Mouse (Mus musculus) kidney, embryonic 15.5 days (tissue): ENCODE measurements around the gene Ccdc194. TPM values are rescaled to one million over a fixed set of nuclear protein-coding genes. Genes with fewer than 3 reads are reported as not detected.
A peak's percentile ranks its signal among the peaks of the same experiment; 100 is the strongest.

Source experiments
- ATAC-seq: fragments of 200-750 bp; cut with Nextera tagmentation; replicated peaks from 2 replicates; pipeline ENCODE4 v1.8.0; 2017; ENCODE audit warnings: moderate TSS enrichment; ENCODE audit not compliant: low FRiP score
- H3K27ac ChIP-seq: fragments of 300-500 bp; sonication (generic); 2 replicates; pipeline ENCODE4 v1.5.1; 2015; ENCODE audit warnings: mild to moderate bottlenecking, inconsistent platforms
- H3K27me3 ChIP-seq: fragments of 300-500 bp; sonication (generic); 2 replicates; pipeline ENCODE4 v1.6.1; 2015; ENCODE audit warnings: inconsistent platforms
- H3K36me3 ChIP-seq: fragments of 300-500 bp; sonication (generic); 2 replicates; pipeline ENCODE4 v1.6.1; 2015; ENCODE audit warnings: inconsistent platforms
- H3K4me1 ChIP-seq: fragments of 300-500 bp; sonication (generic); 2 replicates; pipeline ENCODE4 v1.6.1; 2015; ENCODE audit warnings: inconsistent platforms
- H3K4me2 ChIP-seq: fragments of 300-500 bp; sonication (generic); 2 replicates; pipeline ENCODE4 v1.6.1; 2015; ENCODE audit warnings: moderate library complexity, mild to moderate bottlenecking, inconsistent platforms
- H3K4me3 ChIP-seq: fragments of 300-500 bp; sonication (generic); replicated peaks from 2 replicates; pipeline ENCODE4 v1.5.1; 2015; ENCODE audit warnings: mild to moderate bottlenecking, inconsistent platforms
- H3K9ac ChIP-seq: fragments of 300-500 bp; sonication (generic); 2 replicates; pipeline ENCODE4 v1.6.1; 2015; ENCODE audit warnings: mild to moderate bottlenecking, inconsistent platforms
- H3K9me3 ChIP-seq: fragments of 300-500 bp; sonication (generic); replicated peaks from 2 replicates; pipeline ENCODE4 v1.6.1; 2016; ENCODE audit warnings: inconsistent platforms
- WGBS: fragments of 180-500 bp; shearing (Covaris S2); methylation state at CpG from one replicate; pipeline ENCODE4 v1.1.7; 2015; ENCODE audit warnings: mixed read lengths; 5-methylcytosine and 5-hydroxymethylcytosine counted together
- polyA plus RNA-seq: library from polyadenylated mRNA; unstranded; fragments of >200 nt; fragmentation: Nextera tagmentation; extraction: Ambion mirVana; gene quantifications from 2 replicates; pipeline ENCODE4 v1.2.1, GENCODE M21; 2015

Gene Ccdc194
- polyA plus RNA-seq, 1 experiment from 2014 or later = 0.52 TPM

GRCm38 (mm10) chr8:71470146-71470912 is 55.2 kb downstream of the Ccdc194 start:
- Histone ChIP-seq H3K4me3 (peak overlapping the region; percentile 70), H3K4me2 (peak overlapping the region; percentile 74), H3K4me1 (peaks cover 29% of the 10 kb centered on the region), H3K9ac (peak overlapping the region; percentile 68), H3K27ac (no peak overlapping the region), H3K36me3 (peaks cover 60% of the 10 kb centered on the region), H3K9me3 (no peaks in the 10 kb centered on the region), H3K27me3 (no peaks in the 10 kb centered on the region)
- ATAC-seq = no peak
- 87% methylated on average over 3 of the region's 3 CpGs for WGBS

Other genes starting within 250 kb of the Ccdc194 start
- gene Use1, start 158.9 kb downstream of the Ccdc194 start, polyA plus RNA-seq = 103 and 105 TPM in 2 replicates
- 6.6 and 7.1 TPM in 2 replicates for gene Ocel1, start 154.4 kb downstream of the Ccdc194 start, polyA plus RNA-seq
- 96.1 and 99.9 TPM in 2 replicates for gene Nr2f6, start 143.8 kb downstream of the Ccdc194 start, polyA plus RNA-seq
- gene Ushbp1, start 129.9 kb downstream of the Ccdc194 start, polyA plus RNA-seq = 19.1 and 22.3 TPM in 2 replicates
- 117 and 118 TPM in 2 replicates for gene Babam1, start 128.8 kb downstream of the Ccdc194 start, polyA plus RNA-seq
- 46.7 and 57.1 TPM in 2 replicates for gene Ankle1, start 119.7 kb downstream of the Ccdc194 start, polyA plus RNA-seq
- gene Abhd8, start 62.1 kb downstream of the Ccdc194 start, polyA plus RNA-seq = 42.8 and 47.0 TPM in 2 replicates
- gene Mrpl34, start 60.8 kb downstream of the Ccdc194 start, polyA plus RNA-seq = 178 and 198 TPM in 2 replicates
- gene Dda1, start 56.5 kb downstream of the Ccdc194 start, polyA plus RNA-seq = 98.1 and 106 TPM in 2 replicates
- 1.4 and 2.0 TPM in 2 replicates for gene Ano8, start 39.7 kb downstream of the Ccdc194 start, polyA plus RNA-seq
- gene Gtpbp3, start 37.6 kb downstream of the Ccdc194 start, polyA plus RNA-seq = 21.3 and 22.9 TPM in 2 replicates
- gene Plvap, start 14.0 kb downstream of the Ccdc194 start, polyA plus RNA-seq = 136 and 143 TPM in 2 replicates
- gene Bst2, start 11.7 kb upstream of the Ccdc194 start, polyA plus RNA-seq = 50.2 and 53.0 TPM in 2 replicates
- gene Mvb12a, start 17.2 kb upstream of the Ccdc194 start, polyA plus RNA-seq = 98.3 and 99.8 TPM in 2 replicates
- 10.6 and 12.8 TPM in 2 replicates for gene Tmem221, start 33.2 kb upstream of the Ccdc194 start, polyA plus RNA-seq
- gene Nxnl1, start 40.9 kb upstream of the Ccdc194 start, polyA plus RNA-seq = 0.18 and 0.36 TPM in 2 replicates
- 44.5 and 45.3 TPM in 2 replicates for gene Slc27a1, start 43.2 kb upstream of the Ccdc194 start, polyA plus RNA-seq
- 232 and 247 TPM in 2 replicates for gene Pgls, start 66.5 kb upstream of the Ccdc194 start, polyA plus RNA-seq
- 4.7 and 5.6 TPM in 2 replicates for gene Fam129c, start 71.9 kb upstream of the Ccdc194 start, polyA plus RNA-seq
- gene Colgalt1, start 85.3 kb upstream of the Ccdc194 start, polyA plus RNA-seq = 67.7 and 78.0 TPM in 2 replicates
- 0.80 and 1.2 TPM in 2 replicates for gene Unc13a, start 146.0 kb upstream of the Ccdc194 start, polyA plus RNA-seq
- gene Jak3, start 150.6 kb upstream of the Ccdc194 start, polyA plus RNA-seq = 6.3 and 7.2 TPM in 2 replicates
- gene Insl3, start 163.5 kb upstream of the Ccdc194 start, polyA plus RNA-seq = 1.2 and 1.7 TPM in 2 replicates
- gene B3gnt3, start 176.1 kb upstream of the Ccdc194 start, polyA plus RNA-seq = 2.8 and 3.9 TPM in 2 replicates
- 6.3 and 6.5 TPM in 2 replicates for gene Fcho1, start 200.0 kb upstream of the Ccdc194 start, polyA plus RNA-seq